Mouse (Mus musculus): ENCODE measurements at regions not wholly inside any gene's neighbourhood (a gene's known extent, or its start where the extent isn't known, plus 50 kb on each side); places are given as distances from the start of the nearest gene placed in this dataset.
A peak's percentile ranks its signal among the peaks of the same experiment; 100 is the strongest.

GRCm38 (mm10) chr10:95622879-95623517, 50.3 kb downstream of the Anapc15-ps start:
- 0 out of 2 replicates have a peak, but pooled peaks have one; percentile 36 for ATAC-seq (ENCODE audit: insufficient read depth, low FRiP score, low TSS enrichment)
- peak; percentile 48 for DNase-seq (ENCODE audit: low spot score)
- WGBS, result 13% methylated on average over 2 of the region's 2 CpGs
- Histone ChIP-seq H3K4me3 (ENCODE audit: low read depth, low read length) (no peak overlapping the region), H3K27me3 (ENCODE audit: control insufficient read depth, insufficient read depth, low read length) (no peaks in the 10 kb centered on the region), H3K9me3 (ENCODE audit: control insufficient read depth, low read length) (no peaks in the 10 kb centered on the region), H3K27ac (ENCODE audit: low read depth, low read length) (no peak overlapping the region), H3K36me3 (ENCODE audit: control insufficient read depth, insufficient read depth, low read length) (no peaks in the 10 kb centered on the region), H3K4me1 (ENCODE audit: control insufficient read depth, insufficient read depth, low read length) (peaks cover 6% of the 10 kb centered on the region; the same call in 1 of the 2 replicates), H3K4me2 (ENCODE audit: low read depth) (no peak overlapping the region), H3K9ac (ENCODE audit: low read length) (no peak overlapping the region)

GRCm38 (mm10) chr10:95620796-95621195, 52.5 kb downstream of the Anapc15-ps start:
- no peak for DNase-seq (ENCODE audit: low spot score)
- WGBS, result 97% methylated on average over 3 of the region's 3 CpGs
- H3K4me2 ChIP-seq (ENCODE audit: low read depth), result no peak overlapping the region
- no peaks in the 10 kb centered on the region for H3K36me3 ChIP-seq (ENCODE audit: control insufficient read depth, insufficient read depth, low read length)
- no peaks in the 10 kb centered on the region for H3K9me3 ChIP-seq (ENCODE audit: control insufficient read depth, low read length)
- no peaks in the 10 kb centered on the region for H3K27me3 ChIP-seq (ENCODE audit: control insufficient read depth, insufficient read depth, low read length)
- H3K9ac ChIP-seq (ENCODE audit: low read length), result no peak overlapping the region
- ATAC-seq (ENCODE audit: insufficient read depth, low FRiP score, low TSS enrichment), result no peak
- no peak overlapping the region for H3K27ac ChIP-seq (ENCODE audit: low read depth, low read length)
- no peak overlapping the region for H3K4me3 ChIP-seq (ENCODE audit: low read depth, low read length)
- H3K4me1 ChIP-seq (ENCODE audit: control insufficient read depth, insufficient read depth, low read length), result peaks cover 6% of the 10 kb centered on the region; the same call in 1 of the 2 replicates

GRCm38 (mm10) chr10:95619601-95620000, 53.6 kb downstream of the Anapc15-ps start:
- WGBS, result 20% methylated on average over 10 of the region's 10 CpGs
- Histone ChIP-seq H3K4me2 (ENCODE audit: low read depth) (peak overlapping the region; percentile 22), H3K36me3 (ENCODE audit: control insufficient read depth, insufficient read depth, low read length) (no peaks in the 10 kb centered on the region), H3K9me3 (ENCODE audit: control insufficient read depth, low read length) (no peaks in the 10 kb centered on the region), H3K4me3 (ENCODE audit: low read depth, low read length) (no peak overlapping the region), H3K4me1 (ENCODE audit: control insufficient read depth, insufficient read depth, low read length) (peaks cover 6% of the 10 kb centered on the region; the same call in 1 of the 2 replicates), H3K9ac (ENCODE audit: low read length) (no peak overlapping the region), H3K27ac (ENCODE audit: low read depth, low read length) (no peak overlapping the region), H3K27me3 (ENCODE audit: control insufficient read depth, insufficient read depth, low read length) (no peaks in the 10 kb centered on the region)
- ATAC-seq (ENCODE audit: insufficient read depth, low FRiP score, low TSS enrichment) (peak; percentile 82), DNase-seq (ENCODE audit: low spot score) (peak; percentile 50)

GRCm38 (mm10) chr10:95618451-95619079, 54.6 kb upstream of the Nudt4 start:
- Histone ChIP-seq H3K36me3 (ENCODE audit: control insufficient read depth, insufficient read depth, low read length) (no peaks in the 10 kb centered on the region), H3K4me1 (ENCODE audit: control insufficient read depth, insufficient read depth, low read length) (peaks cover 6% of the 10 kb centered on the region; the same call in 1 of the 2 replicates), H3K4me2 (ENCODE audit: low read depth) (no peak overlapping the region), H3K27me3 (ENCODE audit: control insufficient read depth, insufficient read depth, low read length) (no peaks in the 10 kb centered on the region), H3K4me3 (ENCODE audit: low read depth, low read length) (no peak overlapping the region), H3K9me3 (ENCODE audit: control insufficient read depth, low read length) (no peaks in the 10 kb centered on the region), H3K9ac (ENCODE audit: low read length) (no peak overlapping the region), H3K27ac (ENCODE audit: low read depth, low read length) (no peak overlapping the region)
- 70% methylated on average over 9 of the region's 9 CpGs for WGBS
- ATAC-seq (ENCODE audit: insufficient read depth, low FRiP score, low TSS enrichment) (no peak), DNase-seq (ENCODE audit: low spot score) (no peak)

DNA sequence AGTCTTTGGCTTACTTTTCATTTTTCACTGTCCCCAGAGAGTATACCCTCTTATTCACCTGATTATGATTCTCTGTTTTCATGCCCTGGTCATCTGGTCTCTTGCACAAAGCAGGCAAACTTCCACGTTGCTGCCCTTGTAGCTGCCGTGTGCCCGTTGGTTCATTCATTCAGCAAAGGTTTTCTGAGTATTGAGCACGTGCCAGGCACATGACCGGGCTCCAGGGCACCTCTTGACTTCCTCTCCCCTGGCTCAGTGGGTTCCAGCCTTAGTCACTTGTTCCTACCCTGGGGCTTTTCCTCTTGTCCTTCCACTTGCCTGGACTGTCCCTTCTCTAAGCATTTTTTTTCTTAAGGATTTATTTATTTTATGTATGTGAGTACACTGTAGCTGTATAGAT, 52.9 kb upstream of the Nudt4 start:
- Histone ChIP-seq H3K4me2 (ENCODE audit: low read depth) (no peak overlapping the region), H3K4me3 (ENCODE audit: low read depth, low read length) (no peak overlapping the region), H3K9me3 (ENCODE audit: control insufficient read depth, low read length) (no peaks in the 10 kb centered on the region), H3K27ac (ENCODE audit: low read depth, low read length) (no peak overlapping the region), H3K27me3 (ENCODE audit: control insufficient read depth, insufficient read depth, low read length) (no peaks in the 10 kb centered on the region), H3K4me1 (ENCODE audit: control insufficient read depth, insufficient read depth, low read length) (0 out of 2 replicates have a peak, but pooled peaks cover 4% of the 10 kb centered on the region), H3K36me3 (ENCODE audit: control insufficient read depth, insufficient read depth, low read length) (no peaks in the 10 kb centered on the region), H3K9ac (ENCODE audit: low read length) (no peak overlapping the region)
- DNase-seq (ENCODE audit: low spot score), result no peak
- ATAC-seq (ENCODE audit: insufficient read depth, low FRiP score, low TSS enrichment), result no peak
- 85% methylated on average over 5 of the region's 5 CpGs for WGBS

- no peak for DNase-seq (ENCODE audit: low spot score)
- ATAC-seq (ENCODE audit: insufficient read depth, low FRiP score, low TSS enrichment), result no peak
- no peak overlapping the region for H3K27ac ChIP-seq (ENCODE audit: low read depth, low read length)
- no peak overlapping the region for H3K4me2 ChIP-seq (ENCODE audit: low read depth)
- no peaks in the 10 kb centered on the region for H3K27me3 ChIP-seq (ENCODE audit: control insufficient read depth, insufficient read depth, low read length)
- no peaks in the 10 kb centered on the region for H3K36me3 ChIP-seq (ENCODE audit: control insufficient read depth, insufficient read depth, low read length)
- WGBS, result 78% methylated on average over 25 of the region's 25 CpGs
- no peak overlapping the region for H3K9ac ChIP-seq (ENCODE audit: low read length)
- no peaks in the 10 kb centered on the region for H3K9me3 ChIP-seq (ENCODE audit: control insufficient read depth, low read length)
- H3K4me1 ChIP-seq (ENCODE audit: control insufficient read depth, insufficient read depth, low read length), result peaks cover 8% of the 10 kb centered on the region
- no peak overlapping the region for H3K4me3 ChIP-seq (ENCODE audit: low read depth, low read length)
Measured at GRCm38 (mm10) chr10:95615849-95616650, 52.1 kb upstream of the Nudt4 start.
